Mouse (Mus musculus): ENCODE data around the gene Dbx1. TPM values are rescaled to one million over a fixed set of nuclear protein-coding genes. Genes with fewer than 3 reads are reported as not detected.

The Dbx1 gene
- polyA plus RNA-seq, 1 experiment, result not detected

DNA sequence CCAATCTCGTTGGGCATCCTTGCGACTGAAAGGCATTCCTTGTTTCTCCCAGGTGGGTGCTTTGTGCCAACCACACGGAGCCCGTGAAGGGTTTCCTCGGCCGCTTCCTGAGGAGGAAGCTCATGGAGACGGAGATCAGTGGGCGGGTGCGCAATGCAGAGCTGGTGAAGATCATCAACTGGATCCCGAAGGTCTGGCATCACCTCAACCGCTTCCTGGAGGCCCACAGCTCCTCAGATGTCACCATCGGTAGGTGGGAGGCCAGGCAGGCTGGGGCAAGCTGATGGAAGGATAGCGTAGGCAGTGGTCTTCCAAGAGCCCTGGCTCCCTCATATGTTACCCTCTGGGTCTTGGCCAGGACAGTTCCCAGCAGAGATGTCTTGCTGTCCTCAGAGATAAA is 38.4 kb downstream of the Dbx1 start:
- Histone ChIP-seq H3K27me3 (ENCODE audit: control insufficient read depth, insufficient read depth, insufficient read length) (no peaks in the 10 kb centered on the region), H3K79me2 (ENCODE audit: control insufficient read depth, insufficient read depth) (no peaks in the 10 kb centered on the region), H3K4me2 (ENCODE audit: low read depth) (no peak overlapping the region), H3ac (ENCODE audit: control insufficient read depth, insufficient read length) (no peak overlapping the region), H3K36me3 (ENCODE audit: control insufficient read depth, insufficient read depth) (peaks cover 11% of the 10 kb centered on the region), H3K4me3 (no peak overlapping the region)
- TF ChIP-seq MAX (IDR thresholded peaks at IDR 0.05; ENCODE audit: low read depth) (no peak), POLR2AphosphoS2 (IDR thresholded peaks at IDR 0.05; ENCODE audit: insufficient read length, low read depth) (no peak), TCF12 (IDR thresholded peaks at IDR 0.05; ENCODE audit: insufficient read depth, poor library complexity, severe bottlenecking) (no peak), MYOG (IDR thresholded peaks at IDR 0.05; ENCODE audit: control insufficient read depth in 1 of 3, insufficient read depth in 1 of 3, insufficient read length in 2 of 3, low read depth in 2 of 3) (no peak), SRF (IDR thresholded peaks at IDR 0.05; ENCODE audit: control insufficient read depth, insufficient read length, low read depth) (no peak)

DNA sequence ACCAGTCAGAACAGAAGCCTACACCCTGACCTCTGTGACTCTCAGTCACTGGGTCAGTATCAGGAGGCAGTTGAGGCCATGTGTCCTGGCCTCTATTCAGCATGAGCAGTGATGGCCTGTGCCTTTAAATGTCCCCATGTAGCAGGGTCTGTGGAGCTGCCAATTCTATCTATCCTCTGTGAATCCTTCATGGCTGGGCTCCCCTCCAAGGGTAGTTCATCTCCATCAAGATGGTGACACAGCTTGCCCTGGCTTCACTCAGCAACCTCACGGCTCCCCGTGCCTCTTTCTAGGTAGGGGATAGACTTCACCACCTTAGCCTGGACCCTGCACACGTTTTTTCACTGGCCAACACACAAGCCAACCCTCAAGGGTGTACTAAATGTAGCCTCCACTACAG is 38.9 kb downstream of the Dbx1 start:
- H3K4me3 ChIP-seq, result no peak overlapping the region
- H3K79me2 ChIP-seq (ENCODE audit: control insufficient read depth, insufficient read depth), result no peaks in the 10 kb centered on the region
- no peak overlapping the region for H3K4me2 ChIP-seq (ENCODE audit: low read depth)
- peaks cover 11% of the 10 kb centered on the region for H3K36me3 ChIP-seq (ENCODE audit: control insufficient read depth, insufficient read depth)
- no peaks in the 10 kb centered on the region for H3K27me3 ChIP-seq (ENCODE audit: control insufficient read depth, insufficient read depth, insufficient read length)
- TF ChIP-seq MYOD1 (IDR thresholded peaks at IDR 0.05; ENCODE audit: control insufficient read depth in 1 of 3, insufficient read length in 2 of 3, low read depth in 2 of 3), result no peak
- no peak for TF ChIP-seq SRF (IDR thresholded peaks at IDR 0.05; ENCODE audit: control insufficient read depth, insufficient read length, low read depth)
- no peak for TF ChIP-seq MYOG (IDR thresholded peaks at IDR 0.05; ENCODE audit: control insufficient read depth in 1 of 3, insufficient read depth in 1 of 3, insufficient read length in 2 of 3, low read depth in 2 of 3)
- TF ChIP-seq MAX (IDR thresholded peaks at IDR 0.05; ENCODE audit: low read depth), result no peak
- TF ChIP-seq E2F4 (IDR thresholded peaks at IDR 0.05; ENCODE audit: insufficient read depth), result no peak
- TF ChIP-seq POLR2A (IDR thresholded peaks at IDR 0.05; ENCODE audit: insufficient read length, low read depth), result no peak
- TF ChIP-seq USF1 (IDR thresholded peaks at IDR 0.05; ENCODE audit: low read depth), result no peak
- no peak for TF ChIP-seq CEBPB (IDR thresholded peaks at IDR 0.05; ENCODE audit: insufficient read depth, poor library complexity, severe bottlenecking)
- no peak for TF ChIP-seq POLR2AphosphoS2 (IDR thresholded peaks at IDR 0.05; ENCODE audit: insufficient read length, low read depth)
- TF ChIP-seq TCF12 (IDR thresholded peaks at IDR 0.05; ENCODE audit: insufficient read depth, poor library complexity, severe bottlenecking), result no peak
- no peak for TF ChIP-seq REST (IDR thresholded peaks at IDR 0.05; ENCODE audit: insufficient read depth, insufficient read length)
- no peak overlapping the region for H3ac ChIP-seq (ENCODE audit: control insufficient read depth, insufficient read length)

DNA sequence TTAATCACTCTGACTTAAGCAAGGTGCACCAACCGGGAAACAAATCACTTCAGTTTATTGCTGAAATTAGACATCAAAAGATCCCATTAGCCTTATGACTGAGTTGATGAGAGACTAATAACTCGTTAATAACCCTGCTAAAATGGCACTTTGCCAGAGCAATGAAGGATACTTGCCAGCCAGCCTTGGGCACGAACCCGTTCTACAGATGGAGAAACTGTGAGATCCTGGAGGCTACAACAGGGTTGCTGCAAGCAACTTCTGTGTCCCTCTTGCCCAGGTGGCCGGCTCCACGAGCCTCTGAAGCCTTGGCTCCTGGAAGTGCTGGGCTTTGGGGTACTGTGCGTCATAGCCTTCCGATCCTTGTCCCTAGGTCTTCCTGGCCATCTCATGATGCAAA is 47.0 kb downstream of the Dbx1 start:
- H3K79me2 ChIP-seq (ENCODE audit: control insufficient read depth, insufficient read depth), result no peaks in the 10 kb centered on the region
- H3K4me3 ChIP-seq, result no peak overlapping the region
- no peak overlapping the region for H3ac ChIP-seq (ENCODE audit: control insufficient read depth, insufficient read length)
- H3K36me3 ChIP-seq (ENCODE audit: control insufficient read depth, insufficient read depth), result peaks cover 4% of the 10 kb centered on the region
- H3K4me2 ChIP-seq (ENCODE audit: low read depth), result no peak overlapping the region
- TF ChIP-seq TCF3 (IDR thresholded peaks at IDR 0.05; ENCODE audit: insufficient read length, low read depth) (no peak), MYOG (IDR thresholded peaks at IDR 0.05; ENCODE audit: control insufficient read depth in 1 of 3, insufficient read depth in 1 of 3, insufficient read length in 2 of 3, low read depth in 2 of 3) (no peak), CEBPB (IDR thresholded peaks at IDR 0.05; ENCODE audit: insufficient read depth, poor library complexity, severe bottlenecking) (no peak), USF1 (IDR thresholded peaks at IDR 0.05; ENCODE audit: low read depth) (no peak), REST (IDR thresholded peaks at IDR 0.05; ENCODE audit: insufficient read depth, insufficient read length) (no peak), MYOD1 (IDR thresholded peaks at IDR 0.05; ENCODE audit: control insufficient read depth in 1 of 3, insufficient read length in 2 of 3, low read depth in 2 of 3) (no peak), MAX (IDR thresholded peaks at IDR 0.05; ENCODE audit: low read depth) (no peak), POLR2A (IDR thresholded peaks at IDR 0.05; ENCODE audit: insufficient read length, low read depth) (no peak), POLR2AphosphoS2 (IDR thresholded peaks at IDR 0.05; ENCODE audit: insufficient read length, low read depth) (no peak)
- no peaks in the 10 kb centered on the region for H3K27me3 ChIP-seq (ENCODE audit: control insufficient read depth, insufficient read depth, insufficient read length)

DNA sequence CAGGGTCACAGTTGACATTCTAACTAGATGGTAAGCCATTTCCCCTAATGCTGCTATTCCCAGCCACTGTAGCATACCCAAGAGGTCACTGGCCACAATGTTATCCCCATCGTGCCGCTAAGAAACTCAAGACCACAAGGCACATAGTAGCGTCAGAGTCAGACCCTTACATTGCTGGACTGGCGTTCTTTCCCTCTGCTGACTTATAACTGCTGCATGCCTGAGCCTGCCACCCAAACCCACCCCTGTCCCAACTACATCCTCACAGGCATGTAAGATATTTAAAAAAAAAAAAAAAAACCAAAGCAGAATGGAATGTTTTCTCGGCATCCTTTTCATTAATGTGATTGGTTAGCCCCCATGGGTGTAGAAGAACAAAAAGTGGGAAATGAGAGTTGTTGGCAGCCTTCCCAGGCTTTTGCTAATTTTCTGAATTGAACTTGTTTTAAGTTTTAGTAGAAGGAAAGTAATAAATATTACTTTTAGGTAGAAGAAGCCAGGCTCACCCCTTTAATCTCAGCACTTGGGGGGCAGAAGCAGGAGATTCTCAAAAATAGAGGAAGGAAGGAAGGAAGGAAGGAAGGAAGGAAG is 50.0 kb downstream of the Dbx1 start:
- no peak overlapping the region for H3ac ChIP-seq (ENCODE audit: control insufficient read depth, insufficient read length)
- no peak overlapping the region for H3K4me2 ChIP-seq (ENCODE audit: low read depth)
- H3K4me3 ChIP-seq, result no peak overlapping the region
- H3K36me3 ChIP-seq (ENCODE audit: control insufficient read depth, insufficient read depth), result peaks cover 4% of the 10 kb centered on the region
- no peak for TF ChIP-seq SRF (IDR thresholded peaks at IDR 0.05; ENCODE audit: control insufficient read depth, insufficient read length, low read depth)
- no peak for TF ChIP-seq TCF3 (IDR thresholded peaks at IDR 0.05; ENCODE audit: insufficient read length, low read depth)
- no peak for TF ChIP-seq CEBPB (IDR thresholded peaks at IDR 0.05; ENCODE audit: insufficient read depth, poor library complexity, severe bottlenecking)
- no peak for TF ChIP-seq E2F4 (IDR thresholded peaks at IDR 0.05; ENCODE audit: insufficient read depth)
- TF ChIP-seq POLR2AphosphoS2 (IDR thresholded peaks at IDR 0.05; ENCODE audit: insufficient read length, low read depth), result no peak
- no peak for TF ChIP-seq USF1 (IDR thresholded peaks at IDR 0.05; ENCODE audit: low read depth)
- TF ChIP-seq MYOD1 (IDR thresholded peaks at IDR 0.05; ENCODE audit: control insufficient read depth in 1 of 3, insufficient read length in 2 of 3, low read depth in 2 of 3), result no peak
- TF ChIP-seq TCF12 (IDR thresholded peaks at IDR 0.05; ENCODE audit: insufficient read depth, poor library complexity, severe bottlenecking), result no peak
- no peak for TF ChIP-seq REST (IDR thresholded peaks at IDR 0.05; ENCODE audit: insufficient read depth, insufficient read length)
- TF ChIP-seq MYOG (IDR thresholded peaks at IDR 0.05; ENCODE audit: control insufficient read depth in 1 of 3, insufficient read depth in 1 of 3, insufficient read length in 2 of 3, low read depth in 2 of 3), result no peak
- no peak for TF ChIP-seq MAX (IDR thresholded peaks at IDR 0.05; ENCODE audit: low read depth)
- H3K79me2 ChIP-seq (ENCODE audit: control insufficient read depth, insufficient read depth), result no peaks in the 10 kb centered on the region
- H3K27me3 ChIP-seq (ENCODE audit: control insufficient read depth, insufficient read depth, insufficient read length), result no peaks in the 10 kb centered on the region

DNA sequence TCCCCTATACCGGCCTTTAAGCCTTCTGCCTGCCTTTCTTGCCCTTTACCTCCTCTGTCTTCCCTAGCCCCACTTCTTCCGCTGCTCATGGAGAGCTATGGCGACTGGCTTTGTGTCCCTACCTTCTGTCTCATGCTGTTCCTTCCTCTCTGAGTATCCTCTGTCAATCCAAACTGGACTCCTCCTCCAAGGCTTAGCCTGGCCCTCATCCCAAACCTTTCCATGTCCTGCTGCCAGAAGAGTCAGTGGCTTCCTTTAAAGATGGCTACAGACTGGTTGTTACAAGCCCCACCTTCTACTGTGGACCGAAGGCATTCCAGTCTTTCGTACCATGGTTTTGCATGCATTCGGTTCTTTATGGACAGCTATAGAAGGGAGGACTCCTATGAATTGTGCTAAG is 53.5 kb downstream of the Dbx1 start:
- Histone ChIP-seq H3K4me3 (no peak overlapping the region), H3K27me3 (ENCODE audit: control insufficient read depth, insufficient read depth, insufficient read length) (no peaks in the 10 kb centered on the region), H3K79me2 (ENCODE audit: control insufficient read depth, insufficient read depth) (no peaks in the 10 kb centered on the region), H3K4me2 (ENCODE audit: low read depth) (no peak overlapping the region), H3K36me3 (ENCODE audit: control insufficient read depth, insufficient read depth) (peaks cover 3% of the 10 kb centered on the region), H3ac (ENCODE audit: control insufficient read depth, insufficient read length) (no peak overlapping the region)
- no peak for TF ChIP-seq SRF (IDR thresholded peaks at IDR 0.05; ENCODE audit: control insufficient read depth, insufficient read length, low read depth)
